Mouse (Mus musculus): ENCODE results near the gene Ldb1.

DNA sequence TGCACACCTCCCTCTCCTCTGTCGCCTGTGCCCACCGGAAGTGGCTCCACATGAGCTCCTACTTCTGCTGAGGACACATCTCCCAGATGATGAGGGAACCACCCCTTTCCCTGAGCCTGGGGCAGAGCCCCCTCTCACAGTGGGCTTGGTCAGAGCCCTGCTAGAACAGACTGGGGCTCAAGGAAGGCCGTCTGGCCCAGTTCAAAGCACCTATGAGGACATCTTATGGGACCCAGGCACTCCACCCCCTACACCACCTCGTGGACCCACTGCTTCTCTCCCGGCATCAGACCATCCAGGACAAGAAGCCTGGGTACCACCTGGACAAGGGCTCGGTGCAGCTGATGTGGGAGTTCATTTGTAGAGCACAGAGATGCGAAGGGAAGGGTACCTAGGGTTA lies 39.3 kb downstream of the Ldb1 start:
- TF ChIP-seq CTCF (IDR thresholded peaks at IDR 0.05; ENCODE audit: control insufficient read depth, insufficient read depth, low read length) (no peak), POLR2A (IDR thresholded peaks at IDR 0.05; ENCODE audit: borderline replicate concordance, control insufficient read depth, low read depth, low read length) (no peak)
